Mouse (Mus musculus) forebrain, embryonic 11.5 days (tissue): ENCODE data around the gene Akap7. TPM values are rescaled to one million over a fixed set of nuclear protein-coding genes. Genes with fewer than 3 reads are reported as not detected.
A peak's percentile ranks its signal among the peaks of the same experiment; 100 is the strongest.

ENCODE experiments used
- ATAC-seq: fragments of 200-750 bp; cut with Nextera tagmentation; replicated peaks from 2 replicates; pipeline ENCODE4 v1.8.0; 2017; ENCODE audit warnings: moderate TSS enrichment; ENCODE audit not compliant: low FRiP score
- DNase-seq: peaks from one replicate; pipeline ENCODE4 v3.0.0-alpha.2; 2017; ENCODE audit warnings: low spot score
- H3K27ac ChIP-seq: fragments of 300-500 bp; sonication (generic); 2 replicates; pipeline ENCODE4 v1.5.1; 2014; ENCODE audit warnings: low read depth, low read length
- H3K27me3 ChIP-seq: fragments of 300-500 bp; sonication (generic); 2 replicates; pipeline ENCODE4 v1.6.1; 2014; ENCODE audit warnings: mild to moderate bottlenecking, low read length, mixed read lengths; ENCODE audit not compliant: control insufficient read depth, insufficient read depth
- H3K36me3 ChIP-seq: fragments of 300-500 bp; sonication (generic); 2 replicates; pipeline ENCODE4 v1.6.1; 2014; ENCODE audit warnings: mild to moderate bottlenecking, low read length, moderate library complexity, mixed read lengths; ENCODE audit not compliant: control insufficient read depth, insufficient read depth
- H3K4me1 ChIP-seq: fragments of 300-500 bp; sonication (generic); replicated peaks from 2 replicates; pipeline ENCODE4 v1.6.1; 2014; ENCODE audit warnings: low read length, mixed read lengths; ENCODE audit not compliant: control insufficient read depth, insufficient read depth
- H3K4me2 ChIP-seq: fragments of 300-500 bp; sonication (generic); 2 replicates; pipeline ENCODE4 v1.6.1; 2014; ENCODE audit warnings: low read depth, mild to moderate bottlenecking, low read length, moderate library complexity, mixed read lengths; ENCODE audit not compliant: severe bottlenecking
- H3K4me3 ChIP-seq: fragments of 300-500 bp; sonication (generic); 2 replicates; pipeline ENCODE4 v1.5.1; 2014; ENCODE audit warnings: low read depth, low read length
- H3K9ac ChIP-seq: fragments of 300-500 bp; sonication (generic); 2 replicates; pipeline ENCODE4 v1.6.1; 2014; ENCODE audit warnings: low read length
- H3K9me3 ChIP-seq: fragments of 300-500 bp; sonication (generic); 2 replicates; pipeline ENCODE4 v1.6.1; 2016; ENCODE audit warnings: low read length, mixed read lengths; ENCODE audit not compliant: control insufficient read depth
- WGBS: fragments of 180-500 bp; shearing (Covaris S2); extraction: QIAGEN DNeasy Blood & Tissue Kit; methylation state at CpG from one replicate; pipeline ENCODE4 v1.1.7; 2014; 5-methylcytosine and 5-hydroxymethylcytosine counted together
- polyA plus RNA-seq: library from polyadenylated mRNA; unstranded; fragments of >200 nt; fragmentation: Nextera tagmentation; extraction: Ambion mirVana; gene quantifications from 2 replicates; pipeline ENCODE4 v1.2.1, GENCODE M21; 2014

The Akap7 gene
- polyA plus RNA-seq, 1 experiment from 2014 or later = 16.2 TPM

GRCm38 (mm10) chr10:25158651-25159050 lies 149.0 kb downstream of the Akap7 start:
- Histone ChIP-seq H3K9me3 (no peaks in the 10 kb centered on the region), H3K27me3 (no peaks in the 10 kb centered on the region), H3K27ac (no peak overlapping the region), H3K4me3 (no peak overlapping the region), H3K36me3 (no peaks in the 10 kb centered on the region), H3K4me2 (no peak overlapping the region), H3K4me1 (no peaks in the 10 kb centered on the region), H3K9ac (no peak overlapping the region)
- ATAC-seq = no peak
- WGBS = 85% methylated on average over 5 of the region's 5 CpGs
- DNase-seq = no peak

- DNase-seq (no peak), ATAC-seq (no peak)
- no peaks in the 10 kb centered on the region for H3K4me1 ChIP-seq
- H3K36me3 ChIP-seq = no peaks in the 10 kb centered on the region
- H3K4me2 ChIP-seq = no peak overlapping the region
- no peaks in the 10 kb centered on the region for H3K9me3 ChIP-seq
- no peak overlapping the region for H3K9ac ChIP-seq
- no peak overlapping the region for H3K27ac ChIP-seq
- no peak overlapping the region for H3K4me3 ChIP-seq
- no peaks in the 10 kb centered on the region for H3K27me3 ChIP-seq
These were observed 150.3 kb downstream of the Akap7 start for GRCm38 (mm10) chr10:25157339-25157738.

GRCm38 (mm10) chr10:25154225-25154624 lies 153.4 kb downstream of the Akap7 start:
- H3K36me3 ChIP-seq = no peaks in the 10 kb centered on the region
- no peak overlapping the region for H3K4me2 ChIP-seq
- ATAC-seq (no peak), DNase-seq (no peak)
- WGBS = 68% methylated on average over 6 of the region's 6 CpGs
- H3K9ac ChIP-seq = no peak overlapping the region
- no peak overlapping the region for H3K27ac ChIP-seq
- H3K4me3 ChIP-seq = no peak overlapping the region
- H3K4me1 ChIP-seq = no peaks in the 10 kb centered on the region
- H3K9me3 ChIP-seq = no peaks in the 10 kb centered on the region
- H3K27me3 ChIP-seq = no peaks in the 10 kb centered on the region

GRCm38 (mm10) chr10:25151172-25151800 lies 156.4 kb downstream of the Akap7 start:
- no peak overlapping the region for H3K9ac ChIP-seq
- 94% methylated on average over 7 of the region's 7 CpGs for WGBS

GRCm38 (mm10) chr10:25145851-25146250 lies 161.8 kb downstream of the Akap7 start:
- no peak overlapping the region for H3K27ac ChIP-seq

More at GRCm38 (mm10) chr10:25151172-25151800, 156.4 kb downstream of the Akap7 start:
- no peak for ATAC-seq
- no peaks in the 10 kb centered on the region for H3K36me3 ChIP-seq
- DNase-seq = no peak
- H3K27me3 ChIP-seq = no peaks in the 10 kb centered on the region
- no peak overlapping the region for H3K4me3 ChIP-seq
- H3K27ac ChIP-seq = no peak overlapping the region
- no peak overlapping the region for H3K4me2 ChIP-seq
- no peaks in the 10 kb centered on the region for H3K9me3 ChIP-seq
- H3K4me1 ChIP-seq = no peaks in the 10 kb centered on the region

GRCm38 (mm10) chr10:25144787-25145761 lies 162.6 kb downstream of the Akap7 start:
- DNase-seq (no peak), ATAC-seq (no peak; the same call in 1 of the 2 replicates)
- Histone ChIP-seq H3K27ac (no peak overlapping the region), H3K9me3 (no peaks in the 10 kb centered on the region), H3K36me3 (no peaks in the 10 kb centered on the region), H3K4me3 (no peak overlapping the region), H3K4me1 (peaks cover 2% of the 10 kb centered on the region; the same call in 1 of the 2 replicates), H3K9ac (no peak overlapping the region), H3K27me3 (peaks cover 13% of the 10 kb centered on the region; the same call in 1 of the 2 replicates), H3K4me2 (no peak overlapping the region)
- 82% methylated on average over 18 of the region's 18 CpGs for WGBS

More at GRCm38 (mm10) chr10:25145851-25146250, 161.8 kb downstream of the Akap7 start:
- Histone ChIP-seq H3K27me3 (peaks cover 13% of the 10 kb centered on the region; the same call in 1 of the 2 replicates), H3K4me3 (no peak overlapping the region), H3K4me1 (0 out of 2 replicates have a peak, but pooled peaks cover under 1% of the 10 kb centered on the region), H3K36me3 (no peaks in the 10 kb centered on the region), H3K9ac (no peak overlapping the region), H3K4me2 (no peak overlapping the region), H3K9me3 (no peaks in the 10 kb centered on the region)
- no peak for ATAC-seq
- no peak for DNase-seq
- WGBS = 81% methylated on average over 12 of the region's 12 CpGs

GRCm38 (mm10) chr10:25141781-25142180 lies 165.9 kb downstream of the Akap7 start:
- Histone ChIP-seq H3K4me3 (no peak overlapping the region), H3K27ac (no peak overlapping the region), H3K4me2 (no peak overlapping the region), H3K4me1 (peaks cover 5% of the 10 kb centered on the region; the same call in 1 of the 2 replicates), H3K27me3 (peaks cover 13% of the 10 kb centered on the region; the same call in 1 of the 2 replicates), H3K9me3 (peaks cover 6% of the 10 kb centered on the region; the same call in 1 of the 2 replicates), H3K9ac (no peak overlapping the region), H3K36me3 (no peaks in the 10 kb centered on the region)
- ATAC-seq = no peak
- no peak for DNase-seq
- 86% methylated on average over 1 of the region's 1 CpGs for WGBS

- H3K9ac ChIP-seq = no peak overlapping the region
- H3K27me3 ChIP-seq = peaks cover 13% of the 10 kb centered on the region; the same call in 1 of the 2 replicates
- ATAC-seq = peak; percentile 96
- WGBS = 10% methylated on average over 14 of the region's 14 CpGs
- no peak overlapping the region for H3K4me3 ChIP-seq
- H3K4me1 ChIP-seq = peaks cover 5% of the 10 kb centered on the region; the same call in 1 of the 2 replicates
- no peak overlapping the region for H3K27ac ChIP-seq
- DNase-seq = peak; percentile 84
- no peak overlapping the region for H3K4me2 ChIP-seq
- H3K9me3 ChIP-seq = peaks cover 6% of the 10 kb centered on the region; the same call in 1 of the 2 replicates
- no peaks in the 10 kb centered on the region for H3K36me3 ChIP-seq
These were observed 167.4 kb downstream of the Akap7 start for GRCm38 (mm10) chr10:25140155-25140755.
